Mouse (Mus musculus): ENCODE measurements around the gene Pkd1. TPM values are rescaled to one million over a fixed set of nuclear protein-coding genes. Genes with fewer than 3 reads are reported as not detected.

Pkd1 gene
- polyA plus RNA-seq, 1 experiment from 2014 or later = 23.9 TPM

DNA sequence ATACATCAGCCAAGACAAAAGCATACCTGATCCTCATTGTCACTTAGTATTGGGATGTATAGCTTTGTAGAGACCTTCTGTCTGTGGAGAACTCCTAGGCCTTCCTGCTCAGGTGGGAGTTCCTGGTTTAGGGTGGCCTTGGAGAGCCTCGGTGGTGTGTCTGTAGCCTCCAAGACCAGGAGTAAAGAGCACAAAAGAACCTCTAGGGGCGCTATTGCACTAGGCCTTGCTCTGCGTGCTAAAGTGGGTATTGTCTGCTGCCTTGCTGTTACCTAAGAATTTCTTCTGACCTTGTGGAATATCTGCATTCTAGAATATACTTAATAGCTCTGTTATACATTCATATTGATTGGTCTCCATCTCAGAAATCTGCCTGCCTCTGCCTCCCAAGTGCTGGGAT is 9.3 kb upstream of the Pkd1 start:
- 17% methylated on average over 3 of the region's 3 CpGs for WGBS
- no peaks in the 10 kb centered on the region for H3K9me3 ChIP-seq (ENCODE audit: control insufficient read depth, low read length)
- no peaks in the 10 kb centered on the region for H3K4me1 ChIP-seq (replicated peaks; ENCODE audit: control insufficient read depth, insufficient read depth, low read length)
- no peak overlapping the region for H3K4me3 ChIP-seq (ENCODE audit: low read depth, low read length)
- no peak for ATAC-seq (replicated peaks; ENCODE audit: low FRiP score)
- H3K27me3 ChIP-seq (ENCODE audit: control insufficient read depth, insufficient read depth, low read length) = no peaks in the 10 kb centered on the region
- DNase-seq (ENCODE audit: low spot score) = peak; percentile 60
- no peak overlapping the region for H3K9ac ChIP-seq (ENCODE audit: low read length)
- H3K4me2 ChIP-seq (ENCODE audit: low read depth, low read length, severe bottlenecking) = no peak overlapping the region
- no peak overlapping the region for H3K27ac ChIP-seq (ENCODE audit: low read depth, low read length)
- H3K36me3 ChIP-seq (ENCODE audit: control insufficient read depth, insufficient read depth, low read length) = no peaks in the 10 kb centered on the region

DNA sequence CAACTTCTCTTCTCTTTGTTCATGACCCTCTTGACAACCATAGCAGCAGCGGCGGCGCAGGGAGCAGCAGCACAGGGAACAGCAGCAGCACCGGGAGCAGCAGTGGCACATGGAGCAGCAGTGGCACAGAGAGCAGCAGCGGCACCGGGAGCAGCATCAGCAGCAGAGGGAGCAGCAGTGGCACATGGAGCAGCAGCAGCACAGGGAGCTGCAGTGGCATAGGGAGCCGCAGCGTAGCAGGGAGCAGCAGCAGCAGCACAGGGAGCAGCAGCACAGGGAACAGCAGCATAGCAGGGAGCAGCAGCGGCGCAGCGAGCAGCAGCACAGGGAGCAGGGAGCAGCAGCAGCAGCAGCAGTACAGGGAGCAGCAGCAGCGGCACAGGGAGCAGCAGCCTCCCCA is 5.0 kb upstream of the Pkd1 start:
- H3K27me3 ChIP-seq (ENCODE audit: control insufficient read depth, insufficient read depth, low read length) = peaks cover 10% of the 10 kb centered on the region; the same call in 1 of the 2 replicates
- DNase-seq (ENCODE audit: low spot score) = peak; percentile 53

GRCm38 (mm10) chr17:24545247-24545646 is 4.4 kb upstream of the Pkd1 start:
- Histone ChIP-seq H3K9ac (ENCODE audit: low read length) (no peak overlapping the region), H3K36me3 (ENCODE audit: control insufficient read depth, insufficient read depth, low read length) (no peaks in the 10 kb centered on the region), H3K9me3 (ENCODE audit: control insufficient read depth, low read length) (no peaks in the 10 kb centered on the region), H3K4me1 (replicated peaks; ENCODE audit: control insufficient read depth, insufficient read depth, low read length) (peaks cover 8% of the 10 kb centered on the region; the same call in 1 of the 2 replicates), H3K27ac (ENCODE audit: low read depth, low read length) (no peak overlapping the region), H3K4me2 (ENCODE audit: low read depth, low read length, severe bottlenecking) (no peak overlapping the region), H3K4me3 (ENCODE audit: low read depth, low read length) (no peak overlapping the region), H3K27me3 (ENCODE audit: control insufficient read depth, insufficient read depth, low read length) (peaks cover 10% of the 10 kb centered on the region; the same call in 1 of the 2 replicates)
- ATAC-seq (replicated peaks; ENCODE audit: low FRiP score) (no peak), DNase-seq (ENCODE audit: low spot score) (no peak)
- 92% methylated on average over 2 of the region's 2 CpGs for WGBS

More for the DNA sequence above, 5.0 kb upstream of the Pkd1 start:
- ATAC-seq (replicated peaks; ENCODE audit: low FRiP score) = no peak
- Histone ChIP-seq H3K27ac (ENCODE audit: low read depth, low read length) (no peak overlapping the region), H3K9ac (ENCODE audit: low read length) (no peak overlapping the region), H3K4me2 (ENCODE audit: low read depth, low read length, severe bottlenecking) (peak overlapping the region; percentile 1), H3K36me3 (ENCODE audit: control insufficient read depth, insufficient read depth, low read length) (no peaks in the 10 kb centered on the region), H3K4me1 (replicated peaks; ENCODE audit: control insufficient read depth, insufficient read depth, low read length) (peaks cover 8% of the 10 kb centered on the region; the same call in 1 of the 2 replicates), H3K9me3 (ENCODE audit: control insufficient read depth, low read length) (no peaks in the 10 kb centered on the region), H3K4me3 (ENCODE audit: low read depth, low read length) (no peak overlapping the region)
- WGBS = 22% methylated on average over 12 of the region's 12 CpGs

DNA sequence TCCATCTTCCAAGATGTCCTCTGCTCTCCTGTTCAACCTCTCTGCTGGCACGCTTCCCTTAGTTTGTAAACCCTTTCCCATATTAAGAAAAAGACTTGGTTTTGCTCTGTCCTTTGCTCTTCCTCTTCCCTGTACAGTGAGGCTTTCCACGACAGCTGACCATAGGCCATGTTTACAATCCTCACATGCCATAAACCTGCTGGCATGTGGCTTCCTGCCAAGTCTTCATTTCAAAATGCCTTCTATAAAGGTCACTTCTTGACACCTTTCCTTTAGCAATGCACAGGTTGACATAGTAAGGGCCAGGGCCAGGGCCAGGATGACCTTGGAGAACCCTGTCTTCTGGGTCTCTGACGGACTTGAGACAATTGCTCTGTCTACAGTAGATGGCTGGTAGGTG is 3.4 kb upstream of the Pkd1 start:
- peaks cover 10% of the 10 kb centered on the region; the same call in 1 of the 2 replicates for H3K4me1 ChIP-seq (replicated peaks; ENCODE audit: control insufficient read depth, insufficient read depth, low read length)
- peaks cover 10% of the 10 kb centered on the region; the same call in 1 of the 2 replicates for H3K27me3 ChIP-seq (ENCODE audit: control insufficient read depth, insufficient read depth, low read length)
- no peaks in the 10 kb centered on the region for H3K9me3 ChIP-seq (ENCODE audit: control insufficient read depth, low read length)
- H3K4me3 ChIP-seq (ENCODE audit: low read depth, low read length) = no peak overlapping the region
- H3K27ac ChIP-seq (ENCODE audit: low read depth, low read length) = no peak overlapping the region
- ATAC-seq (replicated peaks; ENCODE audit: low FRiP score) (no peak), DNase-seq (ENCODE audit: low spot score) (no peak)
- no peaks in the 10 kb centered on the region for H3K36me3 ChIP-seq (ENCODE audit: control insufficient read depth, insufficient read depth, low read length)
- H3K9ac ChIP-seq (ENCODE audit: low read length) = no peak overlapping the region
- WGBS = 86% methylated on average over 3 of the region's 3 CpGs
- H3K4me2 ChIP-seq (ENCODE audit: low read depth, low read length, severe bottlenecking) = no peak overlapping the region

DNA sequence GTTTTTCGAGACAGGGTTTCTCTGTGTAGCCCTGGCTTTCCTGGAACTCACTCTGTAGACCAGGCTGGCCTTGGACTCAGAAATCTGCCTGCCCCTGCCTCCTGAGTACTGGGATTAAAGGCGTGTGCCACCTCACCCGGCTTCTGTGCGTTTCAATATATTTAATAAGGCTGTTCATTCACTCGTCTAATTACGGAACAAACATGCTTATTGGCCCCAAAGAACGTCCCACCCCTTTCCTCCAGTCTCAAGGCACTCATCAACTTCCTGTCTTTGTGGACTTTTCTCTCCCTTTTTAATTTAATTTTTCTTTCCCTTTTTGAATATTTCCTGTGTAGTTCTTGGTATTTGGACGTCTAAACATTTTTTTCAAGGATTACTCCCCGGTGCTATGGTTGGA is 1.2 kb upstream of the Pkd1 start:
- Histone ChIP-seq H3K4me3 (ENCODE audit: low read depth, low read length) (no peak overlapping the region), H3K9me3 (ENCODE audit: control insufficient read depth, low read length) (no peaks in the 10 kb centered on the region), H3K36me3 (ENCODE audit: control insufficient read depth, insufficient read depth, low read length) (no peaks in the 10 kb centered on the region), H3K27me3 (ENCODE audit: control insufficient read depth, insufficient read depth, low read length) (peaks cover 10% of the 10 kb centered on the region; the same call in 1 of the 2 replicates), H3K4me1 (replicated peaks; ENCODE audit: control insufficient read depth, insufficient read depth, low read length) (peaks cover 12% of the 10 kb centered on the region; the same call in 1 of the 2 replicates), H3K4me2 (ENCODE audit: low read depth, low read length, severe bottlenecking) (peak overlapping the region; percentile 86; the same call in 1 of the 2 replicates), H3K9ac (ENCODE audit: low read length) (no peak overlapping the region), H3K27ac (ENCODE audit: low read depth, low read length) (no peak overlapping the region)
- no peak for ATAC-seq (replicated peaks; ENCODE audit: low FRiP score)
- WGBS = 30% methylated on average over 9 of the region's 9 CpGs
- no peak for DNase-seq (ENCODE audit: low spot score)

GRCm38 (mm10) chr17:24548921-24549617 is 565 bp upstream of the Pkd1 start:
- ATAC-seq (replicated peaks; ENCODE audit: low FRiP score) = no peak; the same call in 1 of the 2 replicates
- Histone ChIP-seq H3K9ac (ENCODE audit: low read length) (peak overlapping the region; percentile 37), H3K4me2 (ENCODE audit: low read depth, low read length, severe bottlenecking) (peak overlapping the region; percentile 86), H3K4me3 (ENCODE audit: low read depth, low read length) (peak overlapping the region; percentile 84), H3K4me1 (replicated peaks; ENCODE audit: control insufficient read depth, insufficient read depth, low read length) (peaks cover 12% of the 10 kb centered on the region; the same call in 1 of the 2 replicates), H3K36me3 (ENCODE audit: control insufficient read depth, insufficient read depth, low read length) (no peaks in the 10 kb centered on the region), H3K27me3 (ENCODE audit: control insufficient read depth, insufficient read depth, low read length) (peaks cover 10% of the 10 kb centered on the region; the same call in 1 of the 2 replicates), H3K9me3 (ENCODE audit: control insufficient read depth, low read length) (no peaks in the 10 kb centered on the region), H3K27ac (ENCODE audit: low read depth, low read length) (no peak overlapping the region; the same call in 1 of the 2 replicates)
- WGBS = 8% methylated on average over 23 of the region's 23 CpGs
- DNase-seq (ENCODE audit: low spot score) = peak; percentile 58

- under 1% methylated on average over 44 of the region's 44 CpGs for whole genome bisulfite sequencing
- peak overlapping the region; percentile 94 for H3K27ac ChIP-seq (ENCODE audit: low read depth, low read length)
- peak; percentile 91 for DNase-seq (ENCODE audit: low spot score)
- peak overlapping the region; percentile 84 for H3K4me3 ChIP-seq (ENCODE audit: low read depth, low read length)
- H3K36me3 ChIP-seq (ENCODE audit: control insufficient read depth, insufficient read depth, low read length) = no peaks in the 10 kb centered on the region
- peak overlapping the region; percentile 91 for H3K9ac ChIP-seq (ENCODE audit: low read length)
- peak; percentile 88 for ATAC-seq (replicated peaks; ENCODE audit: low FRiP score)
- H3K9me3 ChIP-seq (ENCODE audit: control insufficient read depth, low read length) = no peaks in the 10 kb centered on the region
- peak overlapping the region; percentile 86 for H3K4me2 ChIP-seq (ENCODE audit: low read depth, low read length, severe bottlenecking)
- peaks cover 10% of the 10 kb centered on the region; the same call in 1 of the 2 replicates for H3K27me3 ChIP-seq (ENCODE audit: control insufficient read depth, insufficient read depth, low read length)
- peaks cover 12% of the 10 kb centered on the region; the same call in 1 of the 2 replicates for H3K4me1 ChIP-seq (replicated peaks; ENCODE audit: control insufficient read depth, insufficient read depth, low read length)
These were observed 899 bp downstream of the Pkd1 start for GRCm38 (mm10) chr17:24550416-24551049.

DNA sequence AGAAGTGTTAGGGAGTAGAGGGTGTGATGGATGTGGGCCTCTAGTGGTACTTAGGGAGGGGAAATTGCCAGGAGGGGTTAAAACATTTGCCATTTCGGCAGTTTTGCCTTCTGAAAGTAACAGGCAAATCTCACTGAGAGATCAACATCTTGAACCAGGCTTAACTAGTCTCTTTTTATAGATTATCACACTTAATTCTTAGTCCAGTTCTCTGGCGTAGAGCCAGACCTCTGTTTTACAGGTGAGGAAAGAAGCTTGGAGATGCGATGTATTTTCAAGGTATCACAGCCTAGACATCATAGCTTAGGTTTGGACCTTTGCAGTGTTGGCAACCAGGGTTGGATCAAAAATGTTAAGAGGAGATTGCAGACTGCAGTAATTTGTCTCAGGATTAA is 1.4 kb downstream of the Pkd1 start:
- no peak overlapping the region for H3K27ac ChIP-seq (ENCODE audit: low read depth, low read length)
- ATAC-seq (replicated peaks; ENCODE audit: low FRiP score) (no peak), DNase-seq (ENCODE audit: low spot score) (no peak)
- H3K9me3 ChIP-seq (ENCODE audit: control insufficient read depth, low read length) = no peaks in the 10 kb centered on the region
- H3K4me2 ChIP-seq (ENCODE audit: low read depth, low read length, severe bottlenecking) = peak overlapping the region; percentile 86
- H3K4me3 ChIP-seq (ENCODE audit: low read depth, low read length) = peak overlapping the region; percentile 84
- peaks cover 12% of the 10 kb centered on the region; the same call in 1 of the 2 replicates for H3K4me1 ChIP-seq (replicated peaks; ENCODE audit: control insufficient read depth, insufficient read depth, low read length)
- WGBS = 47% methylated on average over 3 of the region's 3 CpGs
- peaks cover 10% of the 10 kb centered on the region; the same call in 1 of the 2 replicates for H3K27me3 ChIP-seq (ENCODE audit: control insufficient read depth, insufficient read depth, low read length)
- H3K36me3 ChIP-seq (ENCODE audit: control insufficient read depth, insufficient read depth, low read length) = no peaks in the 10 kb centered on the region
- H3K9ac ChIP-seq (ENCODE audit: low read length) = peak overlapping the region; percentile 91

All from forebrain, embryonic 11.5 days (tissue).